Mouse (Mus musculus) adrenal gland, adult 2 months (tissue): Measurements from ENCODE around the gene Tmem138. TPM values are rescaled to one million over a fixed set of nuclear protein-coding genes. Genes with fewer than 3 reads are reported as not detected.

Experiments
- polyA plus RNA-seq: library from polyadenylated mRNA; depleted of rRNA; stranded (reverse); fragments of >200 nt; gene quantifications from 2 replicates; pipeline ENCODE4 v1.2.3, GENCODE M21; 2012; rRNA removed
- total RNA-seq, 2 experiments: library from RNA; stranded (reverse); gene quantifications; 2 replicates each; pipeline ENCODE4 v1.2.3; 2021

Tmem138 gene
- total and polyA plus RNA-seq, 3 experiments = 7.0 to 9.8 (median 9.0) TPM

Other genes with a start within 250 kb of the Tmem138 start
- 10 to 100 TPM; 27.2 to 38.3 TPM for gene Syt7, start 188.3 kb downstream of the Tmem138 start, total RNA-seq
- gene Syt7, start 188.3 kb downstream of the Tmem138 start, polyA plus RNA-seq = 12.2 and 13.5 TPM in 2 replicates
- 1 to 10 TPM; 3.3 to 5.0 TPM for gene Lrrc10b, start 119.9 kb downstream of the Tmem138 start, total RNA-seq
- 2.8 and 6.1 TPM in 2 replicates for gene Lrrc10b, start 119.9 kb downstream of the Tmem138 start, polyA plus RNA-seq
- under 1 TPM; 0.49 to 0.76 TPM for gene Ppp1r32, start 94.4 kb downstream of the Tmem138 start, total RNA-seq
- gene Ppp1r32, start 94.4 kb downstream of the Tmem138 start, polyA plus RNA-seq = 0.13 and 0.16 TPM in 2 replicates
- 10 to 100 TPM; 42.1 to 51.1 TPM for gene Cpsf7, start 52.1 kb downstream of the Tmem138 start, total RNA-seq
- 25.5 and 34.2 TPM in 2 replicates for gene Cpsf7, start 52.1 kb downstream of the Tmem138 start, polyA plus RNA-seq
- gene Sdhaf2, start 51.2 kb downstream of the Tmem138 start, total RNA-seq = 10 to 100 TPM; 68.0 to 76.1 TPM
- 10.3 and 10.7 TPM in 2 replicates for gene Sdhaf2, start 51.2 kb downstream of the Tmem138 start, polyA plus RNA-seq
- gene Tmem216, start 21.1 kb downstream of the Tmem138 start, total RNA-seq = 10 to 100 TPM; 16.0 to 23.1 TPM
- 14.5 and 16.2 TPM in 2 replicates for gene Tmem216, start 21.1 kb downstream of the Tmem138 start, polyA plus RNA-seq
- gene Cyb561a3, start 190 bp downstream of the Tmem138 start, total RNA-seq = 10 to 100 TPM; 14.7 to 24.6 TPM
- 34.1 and 37.2 TPM in 2 replicates for gene Cyb561a3, start 190 bp downstream of the Tmem138 start, polyA plus RNA-seq
- gene Ddb1, start 28.0 kb upstream of the Tmem138 start, total RNA-seq = 100 to 1,000 TPM; 255 to 264 TPM
- gene Ddb1, start 28.0 kb upstream of the Tmem138 start, polyA plus RNA-seq = 64.9 and 105 TPM in 2 replicates
- gene Tkfc, start 28.3 kb upstream of the Tmem138 start, total RNA-seq = 10 to 100 TPM; 17.2 to 20.9 TPM
- 11.2 and 12.6 TPM in 2 replicates for gene Tkfc, start 28.3 kb upstream of the Tmem138 start, polyA plus RNA-seq
- under 1 TPM; 0.17 to 0.79 TPM for gene Vwce, start 56.9 kb upstream of the Tmem138 start, total RNA-seq
- gene Vwce, start 56.9 kb upstream of the Tmem138 start, polyA plus RNA-seq = 0.18 and 0.26 TPM in 2 replicates
- not detected for gene Pga5, start 100.7 kb upstream of the Tmem138 start, total RNA-seq
- not detected in 2 replicates for gene Pga5, start 100.7 kb upstream of the Tmem138 start, polyA plus RNA-seq
- 10 to 100 TPM; 22.1 to 23.3 TPM for gene Vps37c, start 111.4 kb upstream of the Tmem138 start, total RNA-seq
- gene Vps37c, start 111.4 kb upstream of the Tmem138 start, polyA plus RNA-seq = 46.4 and 65.5 TPM in 2 replicates
- under 1 TPM; 0.10 to 0.14 TPM for gene Cd5, start 161.6 kb upstream of the Tmem138 start, total RNA-seq
- gene Cd5, start 161.6 kb upstream of the Tmem138 start, polyA plus RNA-seq = 0.15 and 0.26 TPM in 2 replicates